Mouse (Mus musculus): ENCODE measurements around the gene Cyp17a1.

DNA sequence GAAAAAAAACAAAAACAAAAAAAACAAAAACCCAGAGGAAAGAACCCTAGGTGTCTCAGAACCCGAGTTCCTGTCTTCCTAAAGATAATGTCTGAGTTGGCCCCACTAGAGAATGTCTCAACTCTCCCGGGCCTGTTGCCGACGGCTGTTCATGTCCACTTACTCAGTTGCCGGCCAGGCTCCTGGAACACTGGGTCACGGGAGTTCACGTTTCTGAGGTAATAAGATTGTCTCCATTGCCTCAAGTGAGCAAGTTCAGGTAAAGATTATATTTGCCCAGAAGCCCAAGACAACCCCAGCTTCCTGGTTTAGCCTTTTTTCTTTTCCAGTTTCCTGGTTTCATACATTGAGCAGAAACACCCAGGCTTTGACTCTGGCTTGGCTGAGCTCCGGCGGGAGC lies 14.1 kb downstream of the Cyp17a1 start:
- TF ChIP-seq CTCF (IDR thresholded peaks at IDR 0.05; ENCODE audit: insufficient read depth, low read depth, low read length) (no peak), POLR2A (IDR thresholded peaks at IDR 0.05; ENCODE audit: insufficient read depth, low read depth, low read length) (no peak)

All from olfactory bulb, adult 2 months (tissue).